Mouse (Mus musculus): ENCODE measurements around the gene Phlpp2.

- TF ChIP-seq CTCF (IDR thresholded peaks at IDR 0.05; ENCODE audit: borderline replicate concordance, control insufficient read depth, extremely low read depth, insufficient read depth, low read length, poor library complexity) (no peak), POLR2A (IDR thresholded peaks at IDR 0.05; ENCODE audit: control insufficient read depth, extremely low read depth, insufficient read depth, low read length, poor library complexity) (no peak)
Observed at GRCm38 (mm10) chr8:109904928-109905668, 36.8 kb downstream of the Phlpp2 start.
